Mouse (Mus musculus) WW6 (cell line): ENCODE results near the gene Mok.
A peak's percentile ranks its signal among the peaks of the same experiment; 100 is the strongest.

Source experiments
- DNase-seq: peaks from one replicate; pipeline ENCODE4 v3.0.0-alpha.2; 2013; ENCODE audit warnings: low read depth, low spot score

The Mok gene

DNA sequence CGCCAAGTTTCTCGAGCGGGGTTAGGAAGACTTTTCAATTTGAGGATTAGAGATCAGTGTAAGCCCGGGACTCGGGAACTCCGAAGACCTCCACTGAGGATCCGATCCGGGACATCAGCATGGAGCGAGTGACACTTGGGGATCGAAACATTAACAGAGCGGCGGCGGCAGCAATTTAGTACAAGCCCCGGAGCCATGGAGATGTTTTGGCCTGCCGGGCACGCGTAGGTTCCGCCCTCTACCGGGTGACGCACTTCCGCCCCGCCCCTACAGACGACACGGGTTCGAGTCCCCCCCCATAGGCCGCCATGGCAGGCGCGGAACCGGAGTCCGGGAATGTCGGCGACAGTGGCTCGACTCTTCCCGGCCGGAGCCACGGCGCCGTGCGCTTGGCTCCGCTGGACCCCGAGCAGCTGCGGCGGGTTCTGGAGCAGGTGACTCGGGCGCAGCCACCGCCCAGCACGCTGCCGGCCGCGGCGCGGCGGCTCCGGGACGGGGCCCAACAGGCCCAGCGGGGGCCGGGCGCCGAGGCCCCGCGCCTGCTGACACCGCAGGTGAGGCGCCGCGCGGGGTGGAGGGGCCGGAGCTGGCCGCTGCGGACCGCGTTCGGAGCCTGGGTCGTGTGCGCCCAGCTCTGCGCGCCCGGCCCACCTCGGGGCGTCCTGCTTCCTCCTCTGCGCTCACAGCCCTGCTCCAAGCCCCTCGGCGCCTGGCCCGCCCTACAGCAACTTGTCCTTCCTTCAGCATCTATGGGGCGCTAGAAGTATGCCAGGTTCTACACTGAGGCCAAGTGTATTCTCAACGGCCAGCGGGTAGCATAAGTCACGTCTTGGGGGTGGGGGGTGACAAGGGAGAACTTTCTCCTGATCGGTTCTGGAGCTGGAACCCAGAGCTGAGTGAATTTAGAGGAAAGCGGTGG lies 9.5 kb upstream of the Mok start, which contains the start of gene Zfp839:
Gene Zfp839 (plus strand): TSS at position 244 of the 919 bp plus-strand sequence.
- DNase-seq = peak; percentile 68

GRCm38 (mm10) chr12:110846191-110846765 lies 5.5 kb upstream of the Mok start:
- no peak for DNase-seq

GRCm38 (mm10) chr12:110845131-110845880 lies 4.6 kb upstream of the Mok start:
- DNase-seq = peak; percentile 86

DNA sequence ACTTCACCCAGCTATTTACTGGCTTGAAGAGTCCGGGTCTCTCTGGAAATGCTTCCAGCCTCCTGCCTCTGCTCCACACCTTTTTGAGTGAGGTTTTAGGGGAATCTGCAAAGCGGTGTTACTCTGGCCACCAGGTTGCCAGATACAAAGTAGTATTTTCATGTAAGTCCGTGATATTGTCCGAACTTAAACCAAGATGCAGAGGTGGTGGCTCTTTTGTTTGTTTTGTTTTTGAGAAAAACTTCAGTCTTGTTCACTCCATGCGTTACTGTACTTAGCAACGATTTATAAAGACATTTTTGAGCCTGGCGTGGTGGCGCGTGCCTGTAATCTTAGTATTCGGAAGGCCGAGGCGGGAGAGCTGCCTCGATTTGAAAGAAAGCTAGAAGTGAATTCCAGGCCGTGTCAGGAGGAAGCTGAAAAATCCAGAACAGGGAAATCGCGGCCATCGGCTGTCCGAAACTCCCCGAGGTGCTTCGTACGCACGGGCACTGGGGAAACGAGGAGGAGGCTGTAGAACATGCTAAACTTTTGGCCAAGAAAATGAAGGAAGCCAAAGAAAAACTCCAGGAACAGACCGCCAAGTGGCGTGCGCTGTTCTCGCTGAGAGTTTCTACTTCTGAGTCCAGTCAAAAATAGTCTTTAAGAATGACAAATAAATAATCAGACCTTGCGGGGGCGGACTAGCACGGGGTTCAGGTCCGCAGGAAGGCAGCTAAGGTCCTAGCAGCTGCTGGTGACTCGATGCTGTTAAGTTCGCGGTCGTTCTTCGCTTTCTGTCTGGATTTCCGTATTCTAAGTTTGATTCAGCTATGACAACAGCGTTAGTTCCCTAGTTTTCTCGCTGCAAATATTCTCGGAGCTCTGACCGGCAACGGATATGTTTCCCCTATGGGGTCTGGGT lies 3.7 kb upstream of the Mok start:
- no peak for DNase-seq

DNA sequence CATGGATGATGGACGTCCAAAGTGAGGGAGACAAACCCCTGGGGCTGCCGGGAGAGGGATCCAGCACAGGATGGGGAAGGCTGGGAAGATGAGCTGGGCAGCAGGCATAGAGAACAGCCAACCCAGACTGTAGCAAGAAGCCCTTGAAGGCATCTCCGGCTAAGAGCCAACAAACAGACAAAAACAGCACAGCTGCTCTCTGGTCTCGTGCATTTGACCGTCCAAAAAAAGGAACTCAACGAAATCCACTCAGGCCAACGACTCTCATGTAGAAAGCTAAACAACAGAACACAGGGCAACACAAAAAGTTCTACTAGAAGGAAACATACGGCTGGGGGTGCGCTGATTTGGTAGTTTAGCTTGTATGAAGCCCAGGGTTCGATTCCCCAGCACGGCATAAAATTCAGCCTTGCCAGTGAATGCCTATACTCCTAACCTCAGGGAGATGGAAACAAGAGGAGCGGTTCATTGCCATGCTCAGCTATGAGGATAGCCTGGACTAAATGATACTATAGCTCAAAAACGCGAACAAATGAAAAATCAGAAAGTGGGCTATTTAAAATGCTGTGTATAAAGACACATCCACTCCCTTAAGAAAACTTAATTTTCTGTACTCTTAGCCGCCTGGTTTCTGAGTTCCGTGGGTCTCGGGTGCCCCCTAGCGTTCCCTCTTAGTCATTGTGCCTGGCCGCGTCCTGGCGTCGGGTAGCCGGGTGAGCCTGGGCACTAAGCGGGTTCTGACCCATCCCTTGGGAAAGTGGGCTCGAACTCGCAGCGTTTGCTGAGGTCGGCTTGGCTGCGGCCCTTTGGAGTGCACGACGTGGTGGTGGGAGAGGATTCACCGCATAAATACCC lies 2.7 kb upstream of the Mok start:
- no peak for DNase-seq

DNA sequence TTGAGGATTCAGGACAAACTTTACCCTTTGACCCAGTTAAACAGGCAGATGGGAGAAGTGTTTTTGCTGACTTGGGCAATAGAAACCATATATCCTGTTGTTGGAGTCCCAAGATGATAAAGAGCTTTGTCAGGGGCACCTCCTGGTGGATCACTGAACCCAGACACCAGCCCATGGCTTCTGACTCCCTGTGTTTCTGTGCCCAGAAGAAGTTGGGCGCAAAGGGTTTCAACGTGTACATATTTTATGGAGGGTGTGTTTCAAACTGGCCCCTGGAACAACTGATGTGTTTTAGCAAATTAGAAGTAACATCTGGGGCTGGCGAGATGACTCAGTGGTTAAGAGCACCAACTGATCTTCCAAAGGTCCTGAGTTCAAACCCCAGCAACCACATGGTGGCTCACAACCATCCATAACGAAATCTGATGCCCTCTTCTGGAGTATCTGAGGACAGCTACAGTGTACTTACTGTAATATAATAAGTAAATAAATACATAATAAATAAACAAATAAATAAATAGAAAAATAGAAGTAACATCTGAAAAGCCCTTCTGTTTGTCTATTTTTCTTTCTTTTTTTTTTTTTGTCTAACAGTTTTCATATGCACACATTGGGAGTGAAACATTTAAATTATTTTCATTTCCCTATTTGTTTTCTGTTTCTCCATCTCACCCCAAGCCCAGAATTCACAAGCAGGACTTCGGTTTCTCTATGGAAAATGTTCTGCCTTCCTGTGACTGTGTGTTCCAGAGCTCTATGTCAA lies 1.2 kb upstream of the Mok start:
- DNase-seq = no peak

DNA sequence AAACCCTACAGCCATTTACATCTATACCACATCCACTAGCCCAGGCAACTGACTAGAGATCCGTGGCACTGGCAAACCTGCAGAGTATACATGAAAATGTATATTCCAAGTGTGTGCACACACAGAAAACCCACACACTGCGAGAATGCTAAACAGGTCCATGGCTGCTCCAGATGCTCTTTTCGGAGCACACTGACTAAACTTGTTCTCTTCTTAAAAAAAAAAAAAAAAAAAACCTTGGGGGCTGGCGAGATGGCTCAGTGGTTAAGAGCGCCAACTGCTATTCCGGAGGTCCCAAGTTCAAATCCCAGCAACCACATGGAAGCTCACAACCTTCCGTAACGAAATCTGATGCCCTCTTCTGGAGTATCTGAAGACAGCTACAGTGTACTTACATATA lies 2.9 kb downstream of the Mok start:
- DNase-seq = no peak

DNA sequence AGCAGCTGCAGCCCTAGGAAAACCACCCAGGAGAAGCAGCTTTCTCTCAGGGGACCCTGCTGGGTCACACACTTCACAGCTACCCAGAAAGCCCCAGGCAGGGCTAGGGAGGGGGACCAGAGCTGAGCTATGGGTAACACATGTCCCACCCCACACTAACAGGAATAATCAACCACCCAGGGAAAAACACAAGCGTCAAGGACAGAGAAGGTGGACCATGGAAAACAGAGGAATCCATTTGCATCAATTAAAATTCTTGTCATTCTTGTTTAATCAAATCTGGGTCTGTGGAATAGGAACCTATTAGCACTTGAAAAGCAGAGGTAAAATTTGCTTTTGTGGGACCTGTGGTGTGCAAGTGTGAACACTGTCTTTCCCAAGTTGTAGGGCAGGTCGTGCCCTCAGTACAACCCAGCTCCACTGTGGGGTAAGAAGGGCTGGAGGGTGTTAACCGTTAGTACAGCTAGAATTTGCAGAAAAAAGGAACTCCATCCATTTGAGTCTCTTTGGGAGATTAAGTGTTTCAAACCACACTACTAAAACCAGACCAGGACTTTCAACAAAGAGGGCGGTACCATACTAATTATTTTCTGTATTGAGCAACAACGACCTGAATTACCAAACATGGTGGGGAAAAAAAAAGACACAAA lies 3.4 kb downstream of the Mok start:
- no peak for DNase-seq

GRCm38 (mm10) chr12:110836729-110837128 lies 4.0 kb downstream of the Mok start:
- no peak for DNase-seq

DNA sequence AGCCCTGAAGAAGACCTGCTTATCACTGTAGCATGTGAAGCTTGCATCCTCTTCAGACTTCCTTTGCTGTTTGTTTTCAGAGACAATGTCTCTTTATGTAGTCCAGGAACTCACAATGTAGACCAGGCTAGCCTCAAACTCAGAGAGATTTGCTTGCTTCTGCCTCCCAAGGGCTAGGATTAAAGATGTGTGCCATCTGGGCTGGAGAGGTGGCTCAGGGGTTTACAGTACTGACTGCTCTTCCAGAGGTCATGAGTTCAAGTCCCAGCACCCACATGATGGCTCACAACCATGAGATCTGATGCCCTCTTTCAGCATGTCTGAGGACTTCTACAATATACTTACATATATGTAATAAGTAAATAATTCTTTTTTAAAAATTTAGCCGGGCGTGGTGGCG lies 5.6 kb downstream of the Mok start:
- DNase-seq = no peak

DNA sequence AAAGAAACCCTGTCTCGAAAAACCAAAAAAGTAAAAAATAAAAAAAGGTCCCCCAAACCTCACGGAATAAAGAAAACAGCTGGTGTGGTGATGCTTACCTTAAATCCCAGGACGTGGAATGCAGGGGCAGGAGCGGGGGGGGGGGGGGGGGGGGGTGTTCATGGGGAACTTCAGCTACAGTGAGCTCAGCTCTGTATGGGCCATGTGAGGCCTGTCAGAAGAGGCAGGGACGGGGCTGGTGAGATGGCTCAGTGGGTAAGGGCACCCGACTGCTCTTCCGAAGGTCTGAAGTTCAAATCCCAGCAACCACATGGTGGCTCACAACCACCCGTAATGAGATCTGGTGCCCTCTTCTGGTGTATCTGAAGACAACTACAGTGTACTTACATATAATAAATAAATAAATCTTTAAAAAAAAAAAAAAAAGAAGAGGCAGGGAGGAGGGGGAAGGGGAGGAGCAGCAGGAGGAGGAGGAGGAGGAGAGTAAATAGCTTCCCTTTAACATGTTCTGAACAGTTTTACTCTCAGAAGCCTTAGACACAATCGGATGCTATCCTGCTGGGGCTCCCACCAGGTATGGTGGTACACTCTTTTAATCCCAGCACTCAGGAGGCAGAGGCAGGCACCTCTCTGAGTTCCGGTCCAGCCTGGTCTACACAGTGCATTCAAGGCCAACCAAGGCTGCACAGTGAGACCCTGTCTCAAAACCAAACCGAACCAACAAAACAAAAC lies 10.3 kb downstream of the Mok start:
- DNase-seq = no peak

DNA sequence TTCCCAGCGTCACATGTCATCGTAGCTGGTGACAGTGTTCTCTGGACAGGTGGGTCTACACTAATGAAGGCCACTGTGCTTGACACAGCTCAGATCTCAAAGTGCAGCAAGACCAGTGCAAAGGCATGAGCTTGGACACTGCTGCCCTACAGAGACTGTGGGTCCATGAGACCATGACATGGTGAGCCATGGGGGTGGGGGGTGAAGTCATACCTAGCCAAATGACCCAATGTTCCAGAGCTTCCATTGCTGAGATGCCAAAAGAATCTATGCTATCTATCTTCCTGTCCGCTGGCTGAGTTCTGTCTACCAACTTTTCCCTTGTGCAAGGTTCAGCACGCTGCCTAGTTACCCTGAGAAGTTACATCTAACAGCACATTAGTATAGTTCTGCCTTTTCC lies 11.8 kb downstream of the Mok start:
- DNase-seq = no peak

GRCm38 (mm10) chr12:110822366-110822765 lies 18.4 kb downstream of the Mok start:
- DNase-seq = no peak

DNA sequence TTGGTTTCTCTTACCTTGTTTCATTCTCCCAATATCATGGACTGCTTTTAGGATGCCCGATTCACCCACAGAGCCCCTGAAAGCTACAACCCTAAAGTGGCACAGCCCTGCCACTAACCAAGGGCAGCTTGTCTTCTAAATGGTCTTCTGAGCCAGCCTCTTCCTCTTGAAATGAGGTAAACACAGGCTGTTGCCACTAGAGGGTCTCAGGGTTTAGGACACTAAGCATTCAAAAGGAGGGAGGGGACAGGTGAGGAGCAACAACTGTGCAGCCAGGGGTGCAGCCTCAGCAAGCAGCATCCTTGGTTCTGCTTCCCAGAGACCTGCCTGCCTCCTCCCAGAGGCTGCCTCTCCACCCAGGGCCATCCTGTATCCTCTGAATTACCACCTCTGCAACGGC lies 19.0 kb downstream of the Mok start:
- DNase-seq = no peak

DNA sequence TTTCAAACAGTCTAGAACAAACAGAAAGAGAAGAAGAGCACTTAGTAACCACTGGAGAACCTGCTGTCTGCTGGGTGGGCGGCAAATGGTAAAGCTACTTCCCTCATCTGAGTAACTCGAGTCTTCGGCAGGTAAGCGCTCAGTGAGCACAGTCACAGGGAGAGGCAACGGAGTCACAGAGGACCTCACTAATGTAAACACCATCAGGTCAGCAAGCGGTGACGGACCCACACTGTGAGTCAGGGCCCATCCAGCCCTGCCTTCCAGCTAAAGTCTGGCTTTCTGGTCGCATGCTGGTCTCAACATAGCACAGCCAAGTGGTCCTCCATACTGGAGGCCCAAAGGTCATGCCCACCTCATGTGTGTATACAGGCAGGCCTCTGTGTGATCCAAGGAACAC lies 21.4 kb downstream of the Mok start:
- no peak for DNase-seq

DNA sequence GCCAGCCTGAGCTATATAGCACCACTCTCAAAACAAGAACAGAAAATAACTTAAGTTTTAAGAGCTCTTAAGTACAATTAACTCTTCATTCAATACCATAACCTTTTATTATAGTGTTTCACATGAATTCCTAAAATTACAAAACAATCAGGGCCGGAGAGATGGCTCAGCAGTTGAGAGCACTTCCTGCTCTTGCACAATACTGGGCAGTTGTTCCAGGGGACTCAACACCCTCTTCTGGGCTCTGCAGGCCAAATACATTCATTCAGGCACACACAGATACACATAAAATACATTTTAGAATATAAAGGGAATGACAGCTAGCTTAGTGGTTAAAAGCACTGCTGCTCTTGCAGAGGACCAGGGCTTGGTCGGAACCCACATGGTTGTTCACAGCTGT lies 23.9 kb downstream of the Mok start:
- DNase-seq = no peak

DNA sequence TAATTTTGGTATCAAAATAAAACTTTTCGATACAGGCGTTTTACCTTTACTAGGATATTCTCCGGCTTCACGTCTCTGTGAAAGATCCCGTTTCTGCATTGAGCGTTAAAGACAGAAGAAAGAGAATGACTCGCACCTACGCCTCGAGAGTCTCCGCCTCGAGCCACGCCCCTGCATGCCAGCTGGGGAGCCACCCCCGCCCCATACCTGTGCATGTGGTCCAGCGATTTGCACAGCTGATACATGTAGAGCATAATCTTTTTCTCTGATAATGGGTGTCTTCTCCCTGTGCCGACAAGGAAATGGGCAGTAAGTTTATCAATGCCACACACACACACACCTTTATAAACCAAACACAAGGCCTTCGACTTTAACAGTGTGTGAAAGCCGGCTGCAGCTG lies 25.8 kb downstream of the Mok start:
- no peak for DNase-seq

DNA sequence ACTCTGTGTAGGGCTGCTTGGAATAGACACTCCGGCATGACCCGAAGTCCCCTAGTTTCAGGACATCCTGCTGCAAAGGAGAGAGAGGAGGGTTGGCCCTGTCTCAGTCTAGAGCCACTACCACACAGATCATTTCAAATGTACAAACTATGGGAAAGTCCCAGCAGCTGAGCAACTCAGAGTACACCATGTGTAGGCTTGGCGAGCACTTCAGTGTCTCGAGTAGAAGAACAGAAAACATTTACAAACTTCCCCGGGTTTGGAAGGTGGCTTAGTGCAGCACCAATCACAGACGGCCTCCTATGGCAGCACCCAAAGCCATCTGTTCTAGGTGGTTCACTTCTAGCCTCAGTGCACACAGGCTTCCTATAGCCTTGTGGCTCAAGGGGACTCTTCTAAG lies 27.1 kb downstream of the Mok start:
- DNase-seq = no peak

- no peak for DNase-seq
Observed at GRCm38 (mm10) chr12:110813132-110813531, 27.6 kb downstream of the Mok start.
